Mouse (Mus musculus) brain, embryonic 18.5 days (tissue): ENCODE results near the gene Usp29.
A peak's percentile ranks its signal among the peaks of the same experiment; 100 is the strongest.

Experiments
- DNase-seq: peaks from one replicate; pipeline ENCODE4 v3.0.0-alpha.2; 2012; ENCODE audit warnings: low read depth, low spot score

The Usp29 gene

DNA sequence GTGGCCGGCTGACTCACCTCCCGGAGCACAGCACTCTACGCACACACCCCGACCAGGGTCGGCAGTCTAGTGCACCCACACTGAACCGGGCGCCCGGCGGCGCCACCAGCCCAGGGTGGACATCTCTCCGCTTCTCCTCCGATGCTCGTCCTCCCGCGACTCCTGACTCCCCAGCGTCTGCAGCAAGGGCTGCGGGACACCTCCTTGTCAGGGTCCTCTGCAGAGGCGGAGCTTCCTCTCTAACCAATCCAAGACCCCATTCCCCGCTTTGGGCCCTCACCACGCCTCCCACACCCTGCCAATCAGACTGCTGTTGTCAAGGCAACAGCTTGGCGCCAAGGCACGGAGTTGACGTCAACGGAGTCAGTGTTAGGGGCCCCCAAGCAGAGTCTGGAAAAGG is at the start of gene Usp29, which contains the start of gene Peg3:
Usp29 (plus strand) TSS at position 338 of the 400 bp plus-strand sequence.
Peg3 (minus strand) TSS at position 191 of the 400 bp plus-strand sequence.
- peak; percentile 90 for DNase-seq

GRCm38 (mm10) chr7:6685511-6685910 is 44.9 kb upstream of the Usp29 start:
- no peak for DNase-seq

GRCm38 (mm10) chr7:6696241-6697045 is 33.9 kb upstream of the Usp29 start, which contains the start of gene Zim1:
Gene Zim1, minus strand, starts transcription at chr7:6696450.
- DNase-seq = peak; percentile 82

- no peak for DNase-seq
Observed at GRCm38 (mm10) chr7:6699230-6699629, 31.1 kb upstream of the Usp29 start.

DNA sequence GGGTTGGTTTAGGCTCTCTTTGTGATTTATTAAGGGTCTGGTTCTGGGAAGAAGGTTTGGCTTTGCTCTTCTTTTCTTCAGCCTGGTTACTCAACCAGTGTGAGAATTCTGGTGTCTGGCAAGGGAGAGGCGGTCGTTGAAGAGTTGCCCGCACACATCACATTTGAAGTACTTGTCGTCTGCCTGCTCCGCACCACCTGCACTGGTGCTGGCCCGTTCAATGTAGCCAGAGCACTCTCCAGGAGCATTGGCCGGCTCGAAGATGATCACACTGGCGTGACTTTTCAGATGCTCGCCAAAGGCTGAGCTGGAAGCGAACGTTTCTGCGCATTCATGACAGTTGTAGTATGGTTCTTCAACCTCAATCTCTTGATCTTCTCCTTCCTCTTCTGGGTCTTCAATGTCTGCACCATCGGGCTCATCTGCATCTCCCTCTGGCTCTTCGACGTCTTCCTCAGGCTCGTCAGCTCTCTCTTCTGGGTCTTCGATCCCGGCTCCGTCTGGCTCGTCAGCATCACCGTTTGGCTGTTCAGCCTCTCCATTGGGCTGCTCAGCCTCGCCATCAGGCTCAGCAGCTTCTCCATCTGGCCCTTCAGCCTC is 22.9 kb upstream of the Usp29 start:
- DNase-seq = no peak

GRCm38 (mm10) chr7:6708451-6709180 is 21.8 kb upstream of the Usp29 start:
- no peak for DNase-seq

GRCm38 (mm10) chr7:6709396-6709795 is 21.0 kb upstream of the Usp29 start:
- DNase-seq = no peak

GRCm38 (mm10) chr7:6727351-6728121 is 2.8 kb upstream of the Usp29 start:
- DNase-seq = peak; percentile 92

DNA sequence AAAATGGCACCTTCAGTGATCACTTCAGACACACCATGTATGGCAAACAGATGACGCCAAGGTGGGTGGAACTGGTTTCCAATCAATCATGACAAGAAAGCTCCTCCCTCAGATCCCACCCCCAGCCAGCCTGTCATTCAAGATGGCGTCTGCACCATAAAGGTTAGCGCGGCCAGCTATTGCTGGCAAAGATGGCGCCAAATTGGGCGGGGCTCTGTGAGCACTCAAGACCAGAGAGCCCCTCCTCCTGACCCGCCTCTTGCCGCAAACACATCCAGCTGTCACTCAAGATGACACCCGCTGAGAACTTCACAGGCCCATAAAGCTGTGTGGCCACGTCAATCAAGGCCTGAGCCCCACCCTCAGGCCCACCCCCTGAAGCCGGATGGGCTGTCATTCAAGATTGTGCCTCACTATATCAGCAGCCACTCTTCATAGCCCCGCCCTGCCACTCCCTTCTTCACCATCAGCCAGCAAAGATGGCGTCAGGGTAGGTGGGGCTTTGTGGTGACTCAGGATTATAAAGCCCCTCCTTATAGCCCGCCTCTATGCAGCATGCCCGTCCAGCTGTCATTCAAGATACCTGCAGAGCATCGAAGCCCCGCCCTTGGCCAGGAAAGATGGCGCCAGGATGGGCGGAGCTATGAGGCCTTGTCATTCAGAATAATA is 2.0 kb upstream of the Usp29 start:
- DNase-seq = peak; percentile 97

GRCm38 (mm10) chr7:6729061-6729817 is 1.1 kb upstream of the Usp29 start:
- peak; percentile 92 for DNase-seq

- no peak for DNase-seq
Observed at GRCm38 (mm10) chr7:6730801-6731200, 423 bp downstream of the Usp29 start.

DNA sequence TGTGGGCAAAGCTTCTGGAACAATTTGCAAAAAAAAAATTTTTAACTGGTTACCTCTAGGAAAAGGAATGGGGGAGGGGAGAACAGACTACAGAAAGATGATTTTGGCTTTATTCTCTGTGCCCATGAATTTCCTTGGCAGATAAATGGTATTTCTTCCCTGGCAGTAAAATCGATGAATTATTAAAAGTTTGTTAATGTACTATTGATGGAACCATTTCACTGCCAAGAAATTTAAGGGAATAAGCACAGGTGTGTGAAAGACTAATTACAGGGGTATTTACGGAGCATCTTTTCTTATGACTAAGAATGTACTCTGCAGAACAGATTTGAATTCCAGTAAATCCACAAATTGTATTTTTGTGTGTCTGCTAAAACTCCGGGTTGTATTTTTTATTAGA is 995 bp downstream of the Usp29 start:
- no peak for DNase-seq

GRCm38 (mm10) chr7:6731930-6732329 is 1.6 kb downstream of the Usp29 start:
- DNase-seq = no peak

DNA sequence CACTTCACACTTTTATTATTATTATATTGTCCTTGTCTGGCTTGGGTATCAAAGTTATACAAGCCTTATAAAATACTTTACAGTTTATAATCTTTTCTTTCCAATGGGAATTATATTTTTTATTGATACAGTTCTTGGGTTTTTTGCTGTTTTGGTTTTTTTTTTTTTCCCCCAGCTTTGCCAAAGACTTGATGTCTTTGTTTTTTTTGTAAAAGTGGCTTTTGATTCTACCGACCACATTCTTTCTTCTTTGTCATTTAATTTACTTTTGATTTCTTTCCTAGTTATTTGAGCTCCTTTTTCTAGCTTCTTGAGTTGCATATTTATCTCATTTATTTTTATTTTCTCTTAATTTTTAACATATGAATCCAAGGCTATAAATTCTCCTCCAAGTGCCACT is 5.7 kb downstream of the Usp29 start:
- no peak for DNase-seq

DNA sequence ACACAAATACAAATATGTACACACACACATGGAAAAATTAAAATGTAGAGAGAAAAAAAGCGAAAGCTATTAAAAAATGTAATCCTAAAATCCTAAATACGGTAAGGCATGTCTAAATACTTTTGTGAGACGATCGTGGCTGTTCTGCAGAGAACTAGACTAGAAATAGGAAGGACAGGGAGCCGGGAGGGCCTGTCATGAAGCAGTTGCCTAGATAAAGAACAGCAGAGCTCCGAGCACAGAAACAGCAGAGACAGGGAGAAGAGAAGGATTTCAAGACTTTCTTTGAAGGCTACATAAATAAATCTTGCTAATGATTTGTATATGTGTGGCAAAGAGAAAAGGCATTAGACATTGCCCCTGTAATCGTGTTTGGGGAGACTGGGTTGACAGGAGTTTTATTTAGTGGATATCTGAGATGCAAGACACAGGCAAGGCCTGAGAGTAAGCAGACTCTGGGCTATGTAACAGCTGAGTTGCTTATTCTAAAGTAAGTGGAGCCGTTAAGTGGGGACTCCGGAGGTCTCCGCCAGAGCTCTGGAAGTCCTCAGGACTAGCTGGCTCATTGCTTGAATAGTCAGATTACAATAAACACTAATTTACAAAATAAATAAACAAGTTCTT is 14.0 kb downstream of the Usp29 start:
- DNase-seq = no peak

- DNase-seq = no peak
Observed at GRCm38 (mm10) chr7:6749196-6749595, 18.8 kb downstream of the Usp29 start.

GRCm38 (mm10) chr7:6753440-6753839 is 23.1 kb downstream of the Usp29 start:
- no peak for DNase-seq

GRCm38 (mm10) chr7:6756777-6757291 is 26.5 kb downstream of the Usp29 start:
- DNase-seq = no peak

DNA sequence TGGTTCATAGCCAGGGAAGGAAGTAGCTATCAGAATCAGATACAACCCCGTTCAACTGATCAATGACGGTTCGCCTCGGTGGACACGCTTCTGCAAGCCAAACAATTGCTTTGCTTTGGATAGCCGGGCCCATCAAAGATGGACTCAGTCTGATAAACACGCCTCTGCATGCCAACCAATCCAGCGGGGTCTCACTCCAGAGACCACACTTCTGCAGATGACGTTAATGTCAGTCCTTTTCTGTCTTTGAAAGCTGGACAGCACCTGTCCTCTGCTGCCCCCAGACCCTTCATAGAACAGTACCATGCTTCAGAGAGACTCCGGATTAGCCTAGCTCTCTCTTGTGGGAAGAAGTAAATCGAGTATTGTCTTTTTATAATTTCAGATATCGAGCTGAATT is 29.3 kb downstream of the Usp29 start:
- no peak for DNase-seq

DNA sequence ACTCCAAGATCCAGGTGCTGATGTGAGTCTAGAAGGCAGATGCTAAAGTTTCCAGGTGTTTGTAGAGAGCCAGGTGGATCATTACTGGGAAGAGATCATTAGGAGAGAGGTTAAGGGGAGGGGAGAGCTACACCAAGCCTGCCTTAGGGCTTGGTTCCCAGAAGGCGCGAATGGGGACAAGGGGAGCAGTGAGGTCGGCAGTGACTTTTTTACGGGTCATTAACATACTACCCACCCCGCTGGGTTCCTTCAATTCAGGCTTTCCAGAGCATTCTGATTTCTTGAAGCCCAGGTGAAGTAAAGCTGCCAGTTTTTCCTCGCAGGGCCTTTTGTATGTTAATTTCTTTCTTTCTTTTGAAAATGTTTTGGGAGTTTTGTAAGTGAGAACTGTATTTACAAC is 29.8 kb downstream of the Usp29 start:
- DNase-seq = no peak
